ENCODE assay signal across 30 mouse cellular contexts in genomic region chr4:80821945-80822344, GRCm38 (mm10). TPM values are rescaled to one million over a fixed set of nuclear protein-coding genes. Genes with fewer than 3 reads are reported as not detected.
"Had no signal": no experiment of that assay in that cellular context is flagged by ENCODE, and none has a peak within 500 bp of the region (broad histone marks: within the 10 kb centered on the region; RNA-seq: fewer than 3 reads in every experiment).

No protein-coding gene starts in this region.

- H3K9me3 ChIP-seq: embryonic facial prominence, embryonic 10.5 days; embryonic facial prominence, embryonic 12.5 days; embryonic facial prominence, embryonic 13.5 days; embryonic facial prominence, embryonic 15.5 days; forebrain, embryonic 10.5 days; forebrain, embryonic 12.5 days; forebrain, embryonic 13.5 days; forebrain, embryonic 15.5 days had no signal

- ATAC-seq: forebrain, embryonic 13.5 days; forebrain, embryonic 14.5 days; forebrain, embryonic 15.5 days; forebrain, embryonic 16.5 days; forebrain, postnatal 0 days had no signal

- H3K36me3 ChIP-seq: embryonic facial prominence, embryonic 10.5 days; embryonic facial prominence, embryonic 12.5 days; embryonic facial prominence, embryonic 13.5 days; embryonic facial prominence, embryonic 15.5 days; forebrain, embryonic 10.5 days; forebrain, embryonic 12.5 days; forebrain, embryonic 15.5 days had no signal

- DNase-seq: cerebellum, adult 2 months; cerebellum, adult 8-10 months; cerebellum, adult 9-10 months; cerebellum, adult 9-11 months; cerebellum, postnatal 10 days; cerebellum, postnatal 14 days; cerebellum, postnatal 25 days; cerebellum, postnatal 36 days; embryo, embryonic 11 days; forebrain, postnatal 0 days; gastrocnemius, adult 2 months; gastrocnemius, postnatal 10 days; gastrocnemius, postnatal 14 days; gastrocnemius, postnatal 25 days; gastrocnemius, postnatal 36 days; heart, adult 11 months; heart, adult 18-20 months; heart, adult 2 months had no signal

- H3K27me3 ChIP-seq: embryonic facial prominence, embryonic 12.5 days; embryonic facial prominence, embryonic 13.5 days; embryonic facial prominence, embryonic 15.5 days; forebrain, embryonic 12.5 days; forebrain, embryonic 13.5 days; forebrain, embryonic 15.5 days had no signal

- H3K4me3 ChIP-seq: embryonic facial prominence, embryonic 10.5 days; embryonic facial prominence, embryonic 12.5 days; embryonic facial prominence, embryonic 13.5 days; embryonic facial prominence, embryonic 15.5 days; erythroblast, embryonic 14.5 days; forebrain, embryonic 10.5 days; forebrain, embryonic 12.5 days; forebrain, embryonic 13.5 days; forebrain, embryonic 15.5 days; gastrocnemius, adult 2 months; heart, adult 2 months had no signal

- H3K4me1 ChIP-seq: embryonic facial prominence, embryonic 10.5 days; embryonic facial prominence, embryonic 12.5 days; embryonic facial prominence, embryonic 13.5 days; embryonic facial prominence, embryonic 15.5 days; forebrain, embryonic 10.5 days; forebrain, embryonic 12.5 days; forebrain, embryonic 13.5 days; forebrain, embryonic 15.5 days had no signal

- H3K4me2 ChIP-seq: embryonic facial prominence, embryonic 12.5 days; embryonic facial prominence, embryonic 13.5 days; embryonic facial prominence, embryonic 15.5 days; forebrain, embryonic 12.5 days; forebrain, embryonic 13.5 days; forebrain, embryonic 15.5 days had no signal

- H3K9ac ChIP-seq: embryonic facial prominence, embryonic 12.5 days; embryonic facial prominence, embryonic 13.5 days; embryonic facial prominence, embryonic 15.5 days; forebrain, embryonic 12.5 days; forebrain, embryonic 13.5 days; forebrain, embryonic 15.5 days; forebrain, postnatal 0 days had no signal

- H3K27ac ChIP-seq: embryonic facial prominence, embryonic 10.5 days; embryonic facial prominence, embryonic 12.5 days; embryonic facial prominence, embryonic 13.5 days; embryonic facial prominence, embryonic 15.5 days; forebrain, embryonic 10.5 days; forebrain, embryonic 12.5 days; forebrain, embryonic 13.5 days; forebrain, embryonic 15.5 days; gastrocnemius, adult 2 months; heart, adult 2 months had no signal

RNA-seq across cellular contexts. Expression of gene Tyrp1, which starts 12.0 kb away (rescaled TPM):
- polyA plus RNA-seq: erythroblast, embryonic 14.5 days; gonadal fat pad, adult 2 months had no signal
